Mouse (Mus musculus): Measurements from ENCODE around the gene Shq1.

GRCm38 (mm10) chr6:100623922-100624321 is 47.0 kb downstream of the Shq1 start:
- TF ChIP-seq CTCF (IDR thresholded peaks at IDR 0.05; ENCODE audit: low read depth, low read length) (no peak), POLR2A (IDR thresholded peaks at IDR 0.05; ENCODE audit: borderline replicate concordance, low read depth, low read length) (no peak)
